Mouse (Mus musculus) MN1 (cell line): ENCODE measurements at regions not wholly inside any gene's neighbourhood (a gene's known extent, or its start where the extent isn't known, plus 50 kb on each side); places are given as distances from the start of the nearest gene placed in this dataset.

Experiments used
- DNase-seq: peaks from one replicate; pipeline ENCODE4 v3.0.0-alpha.2; 2016; ENCODE audit warnings: low spot score

DNA sequence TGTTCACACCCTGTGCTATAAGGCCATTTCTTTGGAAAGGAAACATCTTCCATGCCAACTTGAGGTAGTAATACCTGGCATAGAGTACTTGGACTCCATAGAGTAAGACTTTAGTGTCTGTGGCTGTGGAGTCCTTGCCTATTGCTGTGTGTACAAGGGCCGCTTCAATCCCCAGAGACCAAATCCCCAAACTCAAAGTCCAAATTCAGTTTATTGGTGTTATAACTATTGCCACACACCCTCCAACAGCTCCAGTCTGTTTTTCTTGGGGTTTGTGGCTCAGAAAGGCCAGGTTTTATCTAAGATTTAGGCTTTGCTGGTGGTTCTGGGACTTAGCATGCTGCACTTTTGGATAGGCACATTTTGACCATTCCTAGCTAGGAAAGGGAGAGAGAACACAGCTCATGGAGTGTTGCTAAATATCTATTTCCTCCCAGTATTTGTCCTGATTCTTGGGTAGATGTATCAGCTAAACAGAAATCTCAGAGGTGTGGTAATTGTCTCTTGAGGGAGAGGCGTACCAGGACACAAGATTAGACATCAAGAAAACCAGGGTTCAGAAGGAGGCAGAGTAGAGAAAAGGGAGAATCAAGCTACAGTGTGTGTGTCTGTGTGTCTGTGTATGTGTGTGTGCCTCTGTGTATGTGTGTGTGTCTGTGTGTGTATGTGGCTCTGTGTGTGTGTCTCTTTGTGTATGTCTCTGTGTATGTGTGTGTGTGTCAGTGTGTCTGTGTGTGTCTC lies 65.3 kb upstream of the Parp11 start:
- DNase-seq: no peak

DNA sequence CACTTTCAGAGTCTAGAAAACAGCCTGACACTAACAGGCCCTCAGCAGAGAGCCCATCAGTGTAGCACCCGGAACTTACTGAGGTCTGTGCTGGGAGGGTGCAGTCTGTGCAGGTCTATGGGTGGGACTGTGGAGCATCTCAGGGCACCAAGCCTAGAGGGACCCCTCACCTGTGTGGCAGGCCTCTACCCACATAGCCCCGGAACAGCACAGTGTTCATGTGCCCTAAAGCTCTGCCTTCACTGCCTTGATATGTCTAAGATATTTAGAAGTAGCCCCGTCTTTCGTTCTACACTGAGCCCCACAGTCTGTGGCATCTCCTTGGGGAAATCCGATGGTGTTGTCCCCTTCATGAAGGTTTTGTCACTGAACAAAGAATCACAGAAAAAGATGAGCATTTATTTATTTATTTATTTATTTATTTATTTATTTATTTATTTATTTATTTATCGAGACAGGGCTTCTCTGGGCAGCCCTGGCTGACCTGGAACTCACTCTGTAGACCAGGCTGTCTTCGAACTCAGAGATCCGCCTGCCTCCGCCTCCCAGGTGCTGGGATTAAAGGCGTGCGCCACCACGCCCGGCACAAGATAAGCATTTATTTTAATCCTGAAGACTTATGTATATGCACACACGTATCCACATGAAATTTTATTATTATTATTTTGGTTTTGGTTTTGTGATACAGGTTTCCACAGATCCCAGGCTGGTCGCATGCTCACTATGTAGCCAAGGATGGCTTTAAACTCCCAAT lies 55.2 kb upstream of the Parp11 start:
- no peak for DNase-seq

DNA sequence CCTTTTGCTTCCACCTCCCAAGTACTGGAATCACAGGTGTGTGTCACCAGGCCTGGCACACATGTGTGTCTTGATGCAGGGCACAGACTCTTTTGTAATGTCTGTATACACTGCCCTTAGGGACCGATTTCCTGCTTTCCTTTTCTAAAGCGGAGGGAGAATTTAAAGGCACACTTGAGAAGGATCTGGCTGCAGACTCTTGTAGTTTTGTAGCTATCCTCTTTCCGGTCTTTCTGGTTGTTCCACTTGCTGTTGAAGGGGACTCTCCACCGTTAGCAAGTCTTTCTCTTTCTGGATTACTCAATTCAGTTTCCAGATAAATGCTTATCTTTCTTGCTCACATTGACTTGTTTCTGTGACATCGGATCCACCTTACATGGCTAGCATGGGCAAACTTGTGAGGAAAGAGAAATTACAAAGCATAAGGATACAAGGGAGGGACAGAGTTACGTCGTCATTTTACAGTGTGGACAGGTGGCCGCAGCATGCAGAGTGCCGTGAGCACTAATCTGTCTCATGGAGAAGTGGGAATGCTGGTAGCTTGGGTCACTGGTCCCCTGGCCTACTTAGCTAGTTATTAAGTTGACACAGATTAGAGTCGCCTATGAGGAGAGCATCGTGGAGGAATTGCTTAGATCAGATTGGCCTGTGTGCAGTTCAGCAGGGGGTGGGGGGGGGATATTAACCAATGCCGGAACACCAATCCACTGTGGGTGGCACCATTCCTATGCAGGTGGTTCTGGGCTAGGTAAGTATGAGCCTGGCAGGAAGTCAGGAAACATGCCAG lies 54.4 kb upstream of the Parp11 start:
- DNase-seq: no peak

DNA sequence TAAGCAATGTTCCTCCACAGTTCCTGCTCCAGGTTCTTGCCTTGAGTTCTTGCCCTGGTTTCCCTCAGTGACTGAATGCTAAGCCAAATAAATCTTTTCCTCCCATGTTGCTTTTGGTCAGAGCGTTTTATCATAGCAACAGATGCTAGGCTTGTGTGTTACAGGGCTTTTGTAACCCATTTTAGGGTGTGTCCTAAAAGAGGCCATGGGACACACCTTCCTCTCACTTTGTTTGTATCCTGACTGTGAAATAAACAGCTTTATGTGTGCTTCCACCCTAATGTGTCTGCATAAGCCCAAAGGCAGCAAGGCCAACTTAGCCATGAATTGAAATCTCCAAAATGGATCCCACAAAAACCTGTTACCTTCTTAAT lies 53.9 kb upstream of the Parp11 start:
- DNase-seq: no peak

DNA sequence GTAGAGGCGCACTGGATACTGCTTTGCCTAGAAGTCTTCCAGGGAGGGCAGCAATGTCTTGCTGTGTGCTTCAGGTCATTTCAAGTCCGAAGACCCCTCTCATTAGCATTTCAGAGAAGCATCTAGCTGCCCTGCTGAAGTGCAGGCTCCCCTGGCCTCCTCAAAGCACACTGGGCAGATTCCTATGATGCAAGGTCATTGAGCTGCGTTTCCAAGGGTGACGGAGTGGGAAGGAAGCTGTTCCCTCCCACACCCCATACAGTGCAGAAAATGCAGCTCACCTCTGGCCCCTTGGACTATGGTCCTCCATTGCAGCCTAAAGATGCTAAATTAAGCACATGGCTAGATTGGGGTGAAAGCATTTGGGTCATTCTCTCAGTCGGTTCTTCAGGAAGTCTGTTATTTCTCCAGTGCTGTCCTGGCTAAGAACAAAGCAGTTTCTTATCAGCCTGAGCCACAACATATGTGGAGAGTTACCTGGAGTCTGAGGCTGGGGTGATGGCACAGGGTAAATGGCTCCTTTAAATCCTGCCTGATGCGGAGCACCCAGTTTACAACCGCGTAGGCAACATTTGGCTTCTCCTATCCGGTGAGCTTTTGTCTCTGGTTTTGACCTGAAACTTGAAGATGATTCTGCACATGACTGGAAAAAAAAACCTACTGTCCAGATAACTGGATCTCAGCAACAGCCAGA lies 52.6 kb upstream of the Parp11 start:
- no peak for DNase-seq
